Mouse (Mus musculus): ENCODE results near the gene Smoc1. TPM values are rescaled to one million over a fixed set of nuclear protein-coding genes. Genes with fewer than 3 reads are reported as not detected.
A peak's percentile ranks its signal among the peaks of the same experiment; 100 is the strongest.

Smoc1 gene
- total RNA-seq, 4 experiments from 2014 or later = 7.4 to 12.4 (median 10.1) TPM

DNA sequence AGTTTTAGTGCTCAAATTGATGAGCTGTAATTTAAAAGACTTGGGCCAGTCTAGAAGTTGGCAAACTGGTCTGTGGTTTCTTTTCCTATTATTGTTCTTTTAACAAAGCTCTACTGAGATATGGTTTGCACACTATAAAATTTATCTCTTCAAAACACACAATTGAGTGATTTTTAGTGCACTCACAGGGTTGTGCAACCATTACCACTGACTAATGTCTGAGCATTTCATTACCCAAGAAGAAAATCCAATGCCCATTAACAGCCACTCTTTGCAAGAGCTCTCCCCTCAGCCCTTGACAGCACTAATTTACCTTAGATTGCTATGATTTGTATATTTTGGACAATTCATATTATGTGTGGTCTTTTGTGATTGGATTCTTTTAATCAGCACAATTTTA lies 97.2 kb downstream of the Smoc1 start:
- DNase-seq (ENCODE audit: low spot score in 2 of 2) = no peak

DNA sequence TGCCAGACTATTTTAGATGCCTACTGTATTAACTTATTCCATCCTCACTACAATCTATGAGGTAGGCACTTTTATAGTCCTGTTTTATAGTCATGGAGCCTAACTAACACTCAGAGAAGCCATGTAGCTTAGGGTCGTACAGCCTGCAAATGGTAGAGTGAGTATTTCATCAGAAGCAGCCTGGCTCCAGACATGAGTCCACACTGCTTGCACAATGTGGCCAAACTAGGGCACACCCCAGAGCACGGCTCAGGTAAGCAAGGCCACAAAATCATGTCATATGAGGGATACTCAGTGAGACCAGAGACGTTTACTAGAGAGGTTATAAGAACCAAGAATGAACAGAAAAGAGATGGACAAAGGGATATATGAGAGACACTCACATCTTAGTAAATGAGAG lies 100.2 kb downstream of the Smoc1 start:
- DNase-seq (ENCODE audit: low spot score in 2 of 2) = no peak

DNA sequence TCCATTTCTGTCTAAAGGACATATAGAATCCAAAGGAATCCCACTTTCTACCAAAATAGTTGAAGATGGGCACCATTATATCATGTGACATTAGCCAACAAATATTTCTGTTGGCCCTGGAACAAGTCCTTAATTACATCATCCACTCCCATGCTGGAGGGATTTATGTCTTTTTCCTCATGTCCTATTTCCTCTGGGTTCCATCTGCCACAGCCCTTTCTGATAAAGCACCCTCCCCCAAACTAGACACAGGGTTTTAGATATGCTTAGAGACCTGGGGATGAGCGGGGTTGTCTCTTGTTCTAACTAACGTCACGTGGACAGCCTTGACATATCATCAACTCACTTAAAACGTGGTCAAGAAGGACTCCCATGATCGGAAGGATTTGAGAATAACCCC lies 102.1 kb downstream of the Smoc1 start:
- no peak for DNase-seq (ENCODE audit: low spot score in 2 of 2)

DNA sequence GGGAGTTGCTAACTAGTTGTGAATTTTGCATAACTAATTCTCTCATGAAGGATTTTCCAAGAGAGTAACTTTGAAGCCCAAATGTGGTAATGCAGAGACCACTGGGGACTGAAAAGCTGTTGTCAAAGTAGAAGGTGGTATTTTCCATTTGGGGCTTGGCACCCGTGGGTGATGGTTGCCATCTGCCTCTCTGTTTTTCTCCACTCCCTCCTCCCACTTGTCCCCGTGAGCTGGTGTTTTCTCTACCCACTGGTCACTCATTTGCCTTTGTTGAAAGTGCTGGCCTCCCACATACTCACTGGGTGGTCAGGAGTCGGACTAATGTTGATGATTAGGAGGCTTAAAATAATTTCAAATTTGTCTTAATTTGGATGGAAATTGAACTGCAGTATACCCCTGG lies 104.1 kb downstream of the Smoc1 start:
- DNase-seq (ENCODE audit: low spot score in 2 of 2) = no peak

DNA sequence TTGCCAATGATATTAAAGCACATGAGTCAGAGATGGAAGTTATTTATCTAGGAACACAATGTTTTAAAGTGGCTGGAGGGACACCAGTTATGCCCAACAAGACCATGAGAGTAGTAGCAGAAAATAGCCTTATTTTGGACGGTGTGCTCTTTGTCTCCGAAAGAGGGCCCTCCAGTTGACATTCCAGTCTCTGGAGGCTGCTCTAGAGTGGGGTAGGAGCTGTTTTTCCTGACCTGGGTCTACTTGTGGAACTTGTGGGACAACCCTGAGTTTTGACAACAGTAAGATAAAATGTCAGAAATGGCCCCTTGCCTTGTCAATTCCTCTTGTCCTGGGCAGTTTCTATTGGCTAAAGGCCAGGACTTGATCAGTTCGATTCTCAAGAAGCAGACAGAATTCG lies 104.5 kb downstream of the Smoc1 start:
- DNase-seq (ENCODE audit: low spot score in 2 of 2) = no peak

DNA sequence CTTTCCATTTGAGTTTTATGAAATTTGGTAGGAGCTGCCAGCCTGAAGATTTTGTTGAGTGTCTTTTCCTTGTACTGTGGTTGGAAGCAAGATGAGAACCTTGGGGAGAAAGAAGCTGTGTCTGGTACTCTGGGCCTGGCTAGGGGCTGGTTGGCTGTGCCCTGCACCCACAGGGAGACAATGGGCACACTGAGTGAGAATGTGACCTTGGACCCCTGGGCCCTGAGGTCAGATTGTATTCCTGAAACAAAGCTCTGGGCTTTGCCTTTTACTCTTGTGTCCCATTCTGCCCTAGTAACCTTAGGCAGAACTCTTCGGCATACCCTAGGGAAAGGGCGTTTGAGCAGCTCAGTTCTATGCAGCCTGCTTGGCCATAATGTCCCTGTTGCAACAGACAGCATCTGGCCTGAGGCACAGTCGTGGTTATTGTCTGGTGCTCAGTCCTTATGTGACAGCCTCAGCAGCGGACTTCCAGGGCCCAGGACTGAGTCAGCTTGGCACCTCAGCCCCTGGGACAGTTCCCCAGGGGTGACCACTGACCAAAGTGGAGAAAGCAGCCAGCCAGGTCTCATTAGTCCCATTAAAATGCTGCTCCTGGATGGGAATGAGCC lies 106.6 kb downstream of the Smoc1 start:
- no peak for DNase-seq (ENCODE audit: low spot score in 2 of 2)

DNA sequence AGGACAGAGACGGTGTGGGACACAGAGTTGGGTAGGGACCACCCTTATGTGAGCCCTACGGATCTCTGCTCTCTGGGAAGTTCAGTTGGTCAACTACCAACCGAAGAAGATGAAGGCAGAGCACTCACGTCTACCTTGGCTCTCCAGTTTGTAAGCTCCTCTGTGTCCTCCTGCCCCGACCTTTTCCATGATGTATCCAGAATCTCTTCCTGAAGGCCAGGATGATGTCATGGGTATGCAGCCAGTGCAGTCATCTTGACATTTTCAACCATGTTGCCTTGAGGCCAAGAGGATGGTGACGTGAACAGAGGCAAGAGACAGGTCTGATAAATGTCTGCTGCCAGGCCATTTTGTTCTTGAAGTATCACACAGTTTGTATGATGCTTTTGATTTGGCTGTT lies 111.6 kb downstream of the Smoc1 start:
- DNase-seq (ENCODE audit: low spot score in 2 of 2) = no peak

DNA sequence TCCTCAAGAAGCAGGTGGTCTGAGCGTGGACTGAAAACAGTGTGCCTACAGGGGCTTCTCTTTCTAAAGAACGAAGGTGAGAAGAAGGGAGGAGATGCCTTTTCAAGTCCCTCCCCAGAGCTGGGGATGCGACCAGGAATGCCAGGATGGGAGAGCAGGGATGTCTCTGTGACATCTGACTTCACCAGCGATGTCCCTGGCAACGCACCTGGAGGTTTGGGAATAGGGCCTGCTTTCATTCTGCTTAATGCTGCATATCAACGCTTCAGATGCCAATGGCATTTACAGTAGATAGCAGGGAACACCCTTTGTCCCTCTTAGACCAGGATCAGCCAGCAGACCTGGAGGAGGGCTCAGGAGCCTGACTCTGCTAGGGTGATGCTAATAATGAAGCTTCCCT lies 112.9 kb downstream of the Smoc1 start:
- no peak for DNase-seq (ENCODE audit: low spot score in 2 of 2)

DNA sequence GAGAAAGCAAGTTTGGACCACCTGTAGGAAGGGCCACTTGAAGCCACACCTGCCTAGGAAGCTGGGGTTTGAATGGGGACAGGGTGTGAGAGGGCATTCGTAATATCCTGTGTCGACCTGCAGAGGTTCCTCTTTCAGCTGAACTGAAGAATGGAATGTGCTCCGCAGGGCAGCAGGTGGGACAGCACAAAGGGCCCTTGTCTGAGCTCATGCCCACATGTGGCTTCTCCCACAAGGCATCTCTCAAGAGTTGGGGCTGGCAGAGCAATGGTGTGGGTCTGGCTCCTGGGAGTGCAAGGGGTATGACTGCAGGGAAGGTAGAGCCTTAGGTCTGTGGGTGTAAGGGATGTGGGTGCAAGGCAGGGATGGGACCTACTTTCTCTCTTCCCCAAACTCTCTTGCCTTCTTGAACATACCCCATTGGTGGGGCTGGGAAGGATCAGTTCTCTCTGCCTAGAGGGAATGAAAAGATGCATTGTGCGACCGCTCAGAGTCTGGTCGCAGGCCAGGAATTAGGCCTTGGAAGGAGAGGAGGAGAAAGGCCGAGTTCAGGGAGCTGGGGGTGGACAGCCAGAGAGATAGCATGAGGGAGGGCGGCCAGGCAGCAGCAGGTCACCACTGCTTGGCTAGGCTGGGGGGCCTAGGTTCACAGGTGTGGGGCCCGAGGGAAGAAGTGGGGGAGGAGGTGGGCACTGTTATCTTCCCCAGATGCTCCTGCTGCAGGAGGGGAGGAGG lies 114.2 kb downstream of the Smoc1 start:
- DNase-seq (ENCODE audit: low spot score in 2 of 2) = peak; percentile 20 to 27

DNA sequence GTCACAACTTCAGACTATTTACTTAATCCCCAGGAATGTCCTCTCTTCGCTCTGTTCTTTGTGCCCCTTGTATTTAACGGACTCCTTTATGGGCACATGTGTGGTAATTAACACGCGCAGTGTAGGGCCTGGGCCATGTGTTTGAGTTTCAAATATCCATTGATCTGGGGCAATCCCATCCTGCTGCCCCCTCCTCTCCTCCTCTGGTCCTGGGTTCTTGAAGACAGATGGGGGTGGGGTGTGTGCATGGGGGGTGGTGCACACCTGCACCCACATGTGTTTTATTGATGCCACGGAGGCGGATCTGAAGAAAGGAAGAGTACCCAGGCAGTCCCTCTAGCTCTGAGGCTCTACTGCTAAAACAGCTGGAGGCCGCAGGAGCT lies 114.7 kb downstream of the Smoc1 start:
- no peak for DNase-seq (ENCODE audit: low spot score in 2 of 2)

DNA sequence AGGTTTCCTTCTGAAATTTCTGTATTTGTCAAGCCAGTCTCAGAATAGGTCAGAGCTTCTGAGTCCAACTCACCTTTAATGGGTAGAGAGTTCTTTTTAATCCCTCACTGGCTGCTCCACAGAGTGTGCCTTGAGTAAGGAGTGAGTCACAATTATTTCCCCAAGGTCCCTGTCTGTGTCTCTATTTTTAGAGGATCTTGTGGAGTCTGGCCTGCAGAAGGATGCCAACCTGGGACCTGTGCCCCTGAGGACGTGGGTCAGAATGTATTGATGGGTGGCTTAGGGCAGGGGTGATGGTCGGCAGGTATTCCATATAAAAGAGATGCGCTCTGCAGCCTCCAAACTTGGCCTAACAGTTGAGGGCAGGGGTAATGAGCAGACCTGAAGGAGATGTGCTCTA lies 115.6 kb downstream of the Smoc1 start:
- no peak for DNase-seq (ENCODE audit: low spot score in 2 of 2)

DNA sequence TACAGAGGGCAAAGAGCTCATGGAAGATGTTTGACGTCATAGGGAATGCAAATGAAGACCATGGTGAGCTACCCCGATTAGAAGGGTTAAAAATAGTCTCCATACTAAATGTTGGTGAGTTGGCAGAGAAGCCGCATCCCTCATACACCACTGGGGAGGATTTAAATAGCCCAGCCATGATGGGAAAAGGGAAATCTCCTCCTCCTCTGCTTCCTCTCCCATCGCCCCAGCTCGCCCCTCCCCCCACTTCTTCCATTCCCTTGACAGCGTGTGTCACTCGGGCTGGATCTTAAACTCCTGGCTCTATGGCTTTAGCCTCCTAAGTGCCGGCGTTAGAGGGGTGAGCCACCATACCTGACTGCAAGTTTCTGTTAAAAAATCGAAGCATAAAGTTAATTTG lies 117.6 kb downstream of the Smoc1 start:
- DNase-seq (ENCODE audit: low spot score in 2 of 2) = no peak

DNA sequence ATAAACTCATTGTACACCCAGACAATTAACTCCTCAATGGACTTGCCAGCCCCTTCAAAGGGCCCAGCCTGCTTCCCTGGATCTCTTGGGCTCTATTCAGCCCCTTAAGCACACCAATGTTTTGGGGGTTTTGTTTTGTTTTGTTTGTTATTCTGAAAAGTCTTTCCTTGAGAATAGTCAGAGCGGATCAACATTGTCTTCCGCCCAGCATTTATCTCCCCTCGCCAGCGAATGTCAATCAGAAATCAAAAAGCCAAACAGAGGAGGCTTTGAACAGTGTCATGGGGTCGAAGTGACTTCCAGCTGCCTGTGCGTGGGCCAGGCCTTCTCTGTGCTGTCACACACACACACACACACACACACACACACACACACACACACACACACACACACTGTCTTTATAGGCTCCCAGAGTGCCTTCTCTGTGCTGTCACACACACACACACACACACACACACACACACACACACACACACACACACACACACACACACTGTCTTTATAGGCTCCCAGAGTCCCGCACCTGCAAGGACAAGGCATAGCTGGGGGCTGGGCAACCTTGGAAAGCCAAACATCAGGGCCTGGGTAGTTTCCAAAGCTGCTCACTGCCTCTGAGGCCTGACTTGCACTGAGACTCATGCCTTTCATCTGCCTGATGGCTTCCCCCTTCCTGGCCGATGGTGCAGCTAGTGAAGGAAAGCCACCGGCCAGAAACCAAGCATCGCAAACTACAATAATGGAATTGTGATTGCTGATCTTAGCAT lies 120.0 kb downstream of the Smoc1 start:
- DNase-seq (ENCODE audit: low spot score in 2 of 2) = no peak

DNA sequence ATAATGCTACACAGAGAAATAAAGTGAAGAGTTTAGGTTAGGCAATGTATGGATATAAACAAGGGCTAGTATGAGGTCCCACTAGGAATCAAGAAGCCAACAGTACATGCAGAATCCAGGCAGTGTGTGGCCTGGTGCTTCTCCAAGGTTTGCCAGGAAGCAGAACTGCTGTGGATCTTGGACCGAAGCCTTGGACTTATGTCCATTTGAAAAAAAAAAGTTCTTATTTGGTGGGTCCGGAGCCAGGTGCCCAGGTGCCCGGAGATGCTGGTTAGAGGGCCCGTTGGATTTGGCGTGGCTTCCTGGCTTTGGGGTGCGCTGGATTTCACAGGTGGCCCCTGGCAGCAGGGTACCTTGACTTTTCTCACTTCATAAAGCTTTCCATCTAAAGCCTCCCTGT lies 121.3 kb downstream of the Smoc1 start:
- no peak for DNase-seq (ENCODE audit: low spot score in 2 of 2)

DNA sequence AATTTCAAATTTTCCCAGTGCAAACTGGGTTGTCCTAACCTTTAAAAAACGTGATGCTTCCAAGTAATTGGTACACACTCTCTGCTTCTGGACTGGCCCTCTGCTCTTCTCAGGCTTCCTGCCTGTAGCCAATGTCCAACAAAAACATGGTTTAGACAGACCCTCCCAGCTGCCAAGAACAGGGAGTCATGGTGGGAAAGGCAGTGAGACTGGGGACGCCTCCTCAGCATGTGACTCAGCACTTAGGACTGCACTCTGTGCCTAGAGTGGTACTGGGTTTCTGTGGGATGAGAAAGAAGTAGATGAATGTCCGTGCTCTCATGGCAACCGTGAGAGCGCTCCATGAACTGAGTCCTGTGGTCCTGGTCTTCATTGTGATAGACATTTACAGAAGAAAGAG lies 124.3 kb downstream of the Smoc1 start:
- DNase-seq (ENCODE audit: low spot score in 2 of 2) = no peak

DNA sequence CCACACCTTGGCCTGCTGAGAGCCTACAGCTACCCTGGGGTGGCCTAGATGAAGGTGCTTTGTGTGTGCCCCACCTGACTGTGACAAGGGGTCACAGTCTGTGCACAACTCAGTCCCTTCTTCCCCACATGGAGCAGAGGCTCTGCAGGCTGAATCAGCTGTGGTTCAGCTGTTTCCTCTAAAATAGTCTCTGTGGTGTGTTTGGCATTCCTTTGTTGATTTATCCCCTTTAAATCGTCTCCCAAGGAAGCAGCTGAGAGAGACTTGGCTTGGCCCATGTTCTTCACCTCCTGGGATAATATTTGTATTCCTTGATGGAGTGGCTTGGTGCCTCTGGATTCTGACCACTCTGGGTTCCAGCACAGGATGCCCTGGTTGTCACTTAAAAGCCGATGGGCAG lies 125.5 kb downstream of the Smoc1 start:
- no peak for DNase-seq (ENCODE audit: low spot score in 2 of 2)

DNA sequence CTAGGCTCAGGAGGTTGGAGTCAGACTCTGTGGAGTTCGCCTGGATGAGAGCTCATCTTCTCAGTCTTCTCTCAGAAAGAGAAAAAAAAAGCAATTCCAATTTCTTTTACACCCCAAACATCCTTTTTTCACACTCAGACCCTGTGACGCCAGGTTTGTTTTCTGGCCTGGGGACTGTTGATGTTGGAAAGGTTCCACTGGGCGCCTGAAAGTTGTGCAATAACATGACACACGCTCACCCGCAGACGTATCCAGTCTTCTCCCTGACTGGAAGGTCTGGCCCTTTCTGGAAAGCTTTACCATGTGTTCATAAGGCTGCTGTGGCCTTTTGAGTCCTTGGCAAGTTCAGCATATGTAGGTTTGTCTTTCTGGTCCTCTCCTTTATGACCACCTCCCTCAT lies 129.1 kb downstream of the Smoc1 start:
- DNase-seq (ENCODE audit: low spot score in 2 of 2) = no peak

DNA sequence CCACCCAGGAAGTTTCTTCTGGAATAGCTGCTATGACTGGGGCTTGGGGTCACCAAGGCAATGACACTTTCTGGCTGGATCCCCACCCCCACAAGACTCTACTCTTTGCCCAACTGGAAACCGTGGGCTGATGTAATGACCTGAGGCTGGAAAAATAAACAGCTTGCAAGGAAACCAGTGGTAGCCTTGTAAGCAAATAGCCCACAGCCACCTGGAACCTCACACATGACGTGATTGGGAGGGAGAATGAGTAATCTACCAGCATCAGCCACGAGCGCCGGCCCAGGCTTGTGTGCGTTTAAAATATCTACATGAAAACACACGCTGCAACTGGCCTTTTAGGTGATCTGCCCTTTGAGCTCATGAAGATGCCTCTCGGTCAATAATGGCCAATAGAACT lies 130.2 kb downstream of the Smoc1 start:
- DNase-seq (ENCODE audit: low spot score in 2 of 2) = no peak

DNA sequence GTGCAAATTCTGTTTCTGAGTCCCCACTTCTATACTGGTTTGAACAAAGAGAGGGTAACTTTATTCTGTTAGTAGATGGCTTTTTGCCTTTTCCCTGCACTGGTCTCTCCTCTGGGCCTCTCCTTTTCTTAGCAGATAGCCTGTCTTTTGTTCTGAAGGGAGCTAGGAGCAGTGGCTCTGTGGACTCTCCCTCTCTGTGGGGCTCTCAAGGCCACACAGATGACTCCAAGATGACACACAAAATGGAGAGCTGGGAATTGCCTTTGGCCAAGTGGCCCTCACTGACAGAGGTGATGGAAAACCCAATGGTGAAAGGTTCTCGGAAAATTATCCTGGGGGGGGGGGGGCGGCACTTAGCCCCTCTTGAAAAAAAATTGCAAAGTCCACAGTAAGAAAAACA lies 133.3 kb downstream of the Smoc1 start:
- no peak for DNase-seq (ENCODE audit: low spot score in 2 of 2)

DNA sequence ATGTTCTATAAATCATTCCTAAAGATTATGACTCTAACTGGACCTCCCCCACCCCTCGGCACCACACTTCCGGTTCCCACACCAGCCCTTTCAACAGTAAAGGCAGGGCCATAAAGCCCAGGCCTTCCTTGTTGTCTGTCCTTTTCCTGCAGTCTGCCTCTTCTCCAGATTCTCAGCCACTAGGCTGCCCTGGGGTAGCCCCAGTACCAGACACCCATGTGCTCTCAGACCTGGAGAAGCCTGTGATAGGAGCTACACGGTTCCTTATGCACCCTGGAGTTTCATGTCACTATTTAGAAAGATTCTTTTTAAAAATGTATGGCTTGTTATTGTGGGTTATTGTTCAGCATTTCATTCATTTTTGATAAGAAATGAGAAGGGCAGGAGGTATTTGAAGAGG lies 133.8 kb downstream of the Smoc1 start:
- DNase-seq (ENCODE audit: low spot score in 2 of 2) = no peak

DNA sequence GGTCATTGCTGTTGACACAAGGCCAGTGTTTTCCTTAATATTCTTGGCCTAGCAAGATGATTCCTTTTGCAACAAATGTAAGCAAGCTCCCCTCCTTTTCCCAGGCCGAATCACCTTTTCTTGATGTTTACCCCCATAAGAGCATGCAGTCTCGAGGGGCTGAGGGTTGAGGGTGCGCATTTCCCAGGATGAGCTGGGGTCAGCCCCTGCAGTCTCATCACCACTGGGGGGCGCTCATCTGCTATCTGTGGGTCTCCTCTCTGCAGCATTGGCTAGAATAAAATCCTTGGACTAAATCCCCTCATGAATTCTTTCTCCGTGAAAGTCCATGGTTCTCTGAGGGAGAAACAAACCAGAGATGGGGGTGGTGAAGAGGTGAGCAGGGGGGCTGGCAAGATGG lies 134.2 kb downstream of the Smoc1 start:
- DNase-seq (ENCODE audit: low spot score in 2 of 2) = no peak

DNA sequence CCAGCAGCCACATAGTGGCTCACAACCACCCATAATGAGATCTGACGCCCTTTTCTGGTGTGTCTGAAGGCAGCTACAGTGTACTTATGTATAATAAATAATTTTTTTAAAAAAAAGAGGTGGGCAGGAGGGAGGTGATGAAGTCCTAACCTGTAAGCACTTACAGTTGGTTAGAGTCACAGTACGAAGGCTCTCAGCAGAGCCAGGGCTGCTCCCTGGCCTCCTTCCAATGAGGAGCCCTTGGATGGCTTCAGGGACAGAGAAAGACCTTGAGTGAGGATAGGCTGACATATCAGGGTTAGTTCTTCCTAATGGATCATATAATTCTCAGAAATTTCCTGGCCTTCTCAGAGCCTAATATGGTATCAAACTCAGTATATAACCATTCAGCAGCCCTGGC lies 134.7 kb downstream of the Smoc1 start:
- DNase-seq (ENCODE audit: low spot score in 2 of 2) = no peak

DNA sequence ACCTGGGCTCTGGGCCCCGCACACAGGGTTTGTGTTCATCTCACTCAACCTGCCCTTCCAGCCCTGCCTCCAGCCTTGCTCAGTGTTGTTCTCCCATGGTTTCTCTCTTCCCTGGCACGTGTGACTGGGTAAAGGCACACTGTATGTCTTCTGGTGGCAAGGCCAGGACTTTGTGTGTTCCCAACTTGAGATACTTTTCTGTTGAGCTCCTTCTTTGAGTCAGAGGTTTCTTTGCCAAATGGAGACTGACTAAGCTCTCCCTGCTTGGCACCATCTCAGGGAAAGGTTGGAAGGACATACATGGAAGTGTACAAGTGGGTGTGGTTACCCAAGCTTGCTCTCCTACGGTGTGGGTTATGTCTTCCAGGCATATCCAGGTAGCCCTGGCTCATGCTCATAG lies 136.5 kb downstream of the Smoc1 start:
- DNase-seq (ENCODE audit: low spot score in 2 of 2) = no peak

Data from left cerebral cortex, adult 8-10 months (tissue).